Mouse (Mus musculus) stomach, embryonic 15.5 days (tissue): ENCODE data around the gene Tesk1. TPM values are rescaled to one million over a fixed set of nuclear protein-coding genes. Genes with fewer than 3 reads are reported as not detected.
A peak's percentile ranks its signal among the peaks of the same experiment; 100 is the strongest.

Source experiments
- ATAC-seq: fragments of 200-750 bp; cut with Nextera tagmentation; 2 replicates; pipeline ENCODE4 v1.8.0; 2017; ENCODE audit warnings: low read depth, moderate number of reproducible peaks, moderate TSS enrichment; ENCODE audit not compliant: insufficient read depth, low FRiP score
- H3K27ac ChIP-seq: fragments of 300-500 bp; sonication (generic); 2 replicates; pipeline ENCODE4 v1.5.1; 2015; ENCODE audit warnings: mild to moderate bottlenecking, inconsistent platforms
- H3K27me3 ChIP-seq: fragments of 300-500 bp; sonication (generic); replicated peaks from 2 replicates; pipeline ENCODE4 v1.6.1; 2015; ENCODE audit warnings: inconsistent platforms
- H3K36me3 ChIP-seq: fragments of 300-500 bp; sonication (generic); 2 replicates; pipeline ENCODE4 v1.6.1; 2015; ENCODE audit warnings: inconsistent platforms
- H3K4me1 ChIP-seq: fragments of 300-500 bp; sonication (generic); 2 replicates; pipeline ENCODE4 v1.6.1; 2015; ENCODE audit warnings: inconsistent platforms
- H3K4me2 ChIP-seq: fragments of 300-500 bp; sonication (generic); 2 replicates; pipeline ENCODE4 v1.6.1; 2015; ENCODE audit warnings: mild to moderate bottlenecking, inconsistent platforms
- H3K4me3 ChIP-seq: fragments of 300-500 bp; sonication (generic); replicated peaks from 2 replicates; pipeline ENCODE4 v1.5.1; 2015; ENCODE audit warnings: inconsistent platforms
- H3K9ac ChIP-seq: fragments of 300-500 bp; sonication (generic); 2 replicates; pipeline ENCODE4 v1.6.1; 2015; ENCODE audit warnings: inconsistent platforms
- H3K9me3 ChIP-seq: fragments of 300-500 bp; sonication (generic); 2 replicates; pipeline ENCODE4 v1.6.1; 2016; ENCODE audit warnings: inconsistent platforms
- WGBS: fragments of 180-500 bp; shearing (Covaris S2); methylation state at CpG from one replicate; pipeline ENCODE4 v1.1.7; 2015; 5-methylcytosine and 5-hydroxymethylcytosine counted together
- polyA plus RNA-seq: library from polyadenylated mRNA; unstranded; fragments of >200 nt; fragmentation: Nextera tagmentation; extraction: Ambion mirVana; gene quantifications from 2 replicates; pipeline ENCODE4 v1.2.1, GENCODE M21; 2015

The Tesk1 gene
- polyA plus RNA-seq, 1 experiment from 2014 or later = 6.2 TPM

GRCm38 (mm10) chr4:43442044-43442443 is 305 bp downstream of the Tesk1 start:
- peaks cover 20% of the 10 kb centered on the region for H3K36me3 ChIP-seq
- WGBS = under 1% methylated on average over 33 of the region's 33 CpGs
- peak; percentile 91 for ATAC-seq
- peak overlapping the region; percentile 57 for H3K9ac ChIP-seq
- peak overlapping the region; percentile 94 for H3K27ac ChIP-seq
- H3K4me2 ChIP-seq = peak overlapping the region; percentile 85
- peak overlapping the region; percentile 97 for H3K4me3 ChIP-seq
- peaks cover 11% of the 10 kb centered on the region for H3K4me1 ChIP-seq
- H3K9me3 ChIP-seq = no peaks in the 10 kb centered on the region
- H3K27me3 ChIP-seq = no peaks in the 10 kb centered on the region

- H3K9me3 ChIP-seq = no peaks in the 10 kb centered on the region
- under 1% methylated on average over 80 of the region's 88 CpGs for WGBS
- H3K4me1 ChIP-seq = peaks cover 11% of the 10 kb centered on the region
- peaks cover 24% of the 10 kb centered on the region for H3K36me3 ChIP-seq
- peak overlapping the region; percentile 94 for H3K27ac ChIP-seq
- peak overlapping the region; percentile 97 for H3K4me3 ChIP-seq
- peak; percentile 70 for ATAC-seq
- H3K4me2 ChIP-seq = peak overlapping the region; percentile 85
- peak overlapping the region; percentile 96 for H3K9ac ChIP-seq
- H3K27me3 ChIP-seq = no peaks in the 10 kb centered on the region
Measured at GRCm38 (mm10) chr4:43442456-43443361, 970 bp downstream of the Tesk1 start.

- Histone ChIP-seq H3K4me2 (peak overlapping the region; percentile 85), H3K9ac (peak overlapping the region; percentile 96), H3K9me3 (no peaks in the 10 kb centered on the region), H3K4me1 (peaks cover 11% of the 10 kb centered on the region), H3K27me3 (no peaks in the 10 kb centered on the region), H3K27ac (peak overlapping the region; percentile 94), H3K36me3 (peaks cover 29% of the 10 kb centered on the region), H3K4me3 (peak overlapping the region; percentile 97)
- no peak for ATAC-seq
- WGBS = under 1% methylated on average over 28 of the region's 28 CpGs
Measured at GRCm38 (mm10) chr4:43443511-43443910, 1.8 kb downstream of the Tesk1 start.

- peaks cover 2% of the 10 kb centered on the region; the same call in 1 of the 2 replicates for H3K27me3 ChIP-seq
- 88% methylated on average over 13 of the region's 13 CpGs for WGBS
- H3K9me3 ChIP-seq = no peaks in the 10 kb centered on the region
- no peak overlapping the region for H3K4me3 ChIP-seq
- H3K9ac ChIP-seq = no peak overlapping the region
- no peak overlapping the region for H3K27ac ChIP-seq
- H3K4me2 ChIP-seq = no peak overlapping the region
- H3K4me1 ChIP-seq = peaks cover 11% of the 10 kb centered on the region
- peaks cover 29% of the 10 kb centered on the region for H3K36me3 ChIP-seq
- no peak for ATAC-seq
Measured at GRCm38 (mm10) chr4:43447251-43447650, 5.5 kb downstream of the Tesk1 start.

- no peak for ATAC-seq
- H3K4me1 ChIP-seq = peaks cover 15% of the 10 kb centered on the region
- no peak overlapping the region for H3K4me3 ChIP-seq
- 83% methylated on average over 3 of the region's 3 CpGs for WGBS
- no peaks in the 10 kb centered on the region for H3K9me3 ChIP-seq
- no peak overlapping the region for H3K27ac ChIP-seq
- peaks cover 29% of the 10 kb centered on the region for H3K36me3 ChIP-seq
- no peak overlapping the region for H3K9ac ChIP-seq
- H3K27me3 ChIP-seq = peaks cover 14% of the 10 kb centered on the region
- no peak overlapping the region for H3K4me2 ChIP-seq
Measured at GRCm38 (mm10) chr4:43448554-43448953, 6.8 kb downstream of the Tesk1 start.

- Histone ChIP-seq H3K27ac (no peak overlapping the region), H3K4me3 (no peak overlapping the region), H3K36me3 (peaks cover 6% of the 10 kb centered on the region; the same call in 1 of the 2 replicates), H3K4me2 (no peak overlapping the region), H3K4me1 (peaks cover 12% of the 10 kb centered on the region), H3K9me3 (no peaks in the 10 kb centered on the region), H3K9ac (no peak overlapping the region), H3K27me3 (peaks cover 31% of the 10 kb centered on the region)
- WGBS = 48% methylated on average over 11 of the region's 11 CpGs
- ATAC-seq = no peak
Measured at GRCm38 (mm10) chr4:43452315-43452714, 10.6 kb downstream of the Tesk1 start.

GRCm38 (mm10) chr4:43453413-43453812 is 11.7 kb downstream of the Tesk1 start:
- H3K4me3 ChIP-seq = peak overlapping the region; percentile 21
- H3K4me1 ChIP-seq = peaks cover 12% of the 10 kb centered on the region
- H3K27me3 ChIP-seq = peaks cover 31% of the 10 kb centered on the region
- WGBS = 1% methylated on average over 17 of the region's 18 CpGs
- peak overlapping the region; percentile 49 for H3K4me2 ChIP-seq
- no peak overlapping the region for H3K27ac ChIP-seq
- H3K9me3 ChIP-seq = no peaks in the 10 kb centered on the region
- no peaks in the 10 kb centered on the region for H3K36me3 ChIP-seq
- H3K9ac ChIP-seq = no peak overlapping the region
- ATAC-seq = no peak

GRCm38 (mm10) chr4:43454041-43454836 is 12.5 kb downstream of the Tesk1 start, which contains the start of gene Cd72:
Cd72 (minus strand) TSS chr4:43454628.
- ATAC-seq = 0 out of 2 replicates have a peak, but pooled peaks have one; percentile 23
- no peak within 1 kb of the TSS for H3K27ac ChIP-seq
- no peak within 1 kb of the TSS for H3K9ac ChIP-seq

GRCm38 (mm10) chr4:43456470-43456869 is 14.7 kb downstream of the Tesk1 start:
- H3K36me3 ChIP-seq = no peaks in the 10 kb centered on the region
- H3K4me1 ChIP-seq = peaks cover 12% of the 10 kb centered on the region
- no peak overlapping the region for H3K4me3 ChIP-seq
- 36% methylated on average over 4 of the region's 4 CpGs for WGBS
- H3K27me3 ChIP-seq = peaks cover 31% of the 10 kb centered on the region
- no peaks in the 10 kb centered on the region for H3K9me3 ChIP-seq
- no peak overlapping the region for H3K27ac ChIP-seq
- no peak for ATAC-seq
- no peak overlapping the region for H3K4me2 ChIP-seq
- no peak overlapping the region for H3K9ac ChIP-seq

More at GRCm38 (mm10) chr4:43454041-43454836, 12.5 kb downstream of the Tesk1 start, which contains the start of gene Cd72:
- Histone ChIP-seq H3K4me2 (peak within 1 kb of the TSS; percentile 49), H3K4me3 (peak within 1 kb of the TSS; percentile 21), H3K4me1 (peaks cover 12% of the 10 kb centered on the region), H3K36me3 (no peaks in the 10 kb centered on the region), H3K27me3 (peaks cover 31% of the 10 kb centered on the region), H3K9me3 (no peaks in the 10 kb centered on the region)
- WGBS = 31% methylated on average over 20 of the region's 20 CpGs

- 26% methylated on average over 8 of the region's 8 CpGs for WGBS
- ATAC-seq = no peak
- Histone ChIP-seq H3K9me3 (no peaks in the 10 kb centered on the region), H3K27ac (no peak overlapping the region), H3K36me3 (no peaks in the 10 kb centered on the region), H3K4me2 (no peak overlapping the region), H3K4me3 (no peak overlapping the region), H3K27me3 (peaks cover 30% of the 10 kb centered on the region), H3K9ac (no peak overlapping the region), H3K4me1 (peaks cover 12% of the 10 kb centered on the region)
Measured at GRCm38 (mm10) chr4:43457124-43457523, 15.4 kb downstream of the Tesk1 start.

GRCm38 (mm10) chr4:43463102-43463501 is 21.4 kb downstream of the Tesk1 start:
- 85% methylated on average over 5 of the region's 5 CpGs for WGBS
- no peak for ATAC-seq
- Histone ChIP-seq H3K4me3 (no peak overlapping the region), H3K4me1 (no peaks in the 10 kb centered on the region), H3K27me3 (no peaks in the 10 kb centered on the region), H3K27ac (no peak overlapping the region), H3K9me3 (no peaks in the 10 kb centered on the region), H3K9ac (no peak overlapping the region), H3K4me2 (no peak overlapping the region), H3K36me3 (no peaks in the 10 kb centered on the region)
